Mouse (Mus musculus) E14TG2a.4 (cell line): ENCODE measurements at regions not wholly inside any gene's neighbourhood (a gene's known extent, or its start where the extent isn't known, plus 50 kb on each side); places are given as distances from the start of the nearest gene placed in this dataset.

Source experiments
- CTCF ChIP-seq: conservative IDR thresholded peaks from 2 replicates; pipeline ENCODE4 v1.5.1; 2014; ENCODE audit warnings: low read length
- NANOG ChIP-seq: IDR thresholded peaks from 2 replicates; pipeline ENCODE4 v1.6.1; 2014; ENCODE audit warnings: borderline replicate concordance, low read length, mixed read lengths
- POU5F1 ChIP-seq: IDR thresholded peaks from 2 replicates; pipeline ENCODE4 v1.6.1; 2014; ENCODE audit warnings: low read length, borderline replicate concordance

DNA sequence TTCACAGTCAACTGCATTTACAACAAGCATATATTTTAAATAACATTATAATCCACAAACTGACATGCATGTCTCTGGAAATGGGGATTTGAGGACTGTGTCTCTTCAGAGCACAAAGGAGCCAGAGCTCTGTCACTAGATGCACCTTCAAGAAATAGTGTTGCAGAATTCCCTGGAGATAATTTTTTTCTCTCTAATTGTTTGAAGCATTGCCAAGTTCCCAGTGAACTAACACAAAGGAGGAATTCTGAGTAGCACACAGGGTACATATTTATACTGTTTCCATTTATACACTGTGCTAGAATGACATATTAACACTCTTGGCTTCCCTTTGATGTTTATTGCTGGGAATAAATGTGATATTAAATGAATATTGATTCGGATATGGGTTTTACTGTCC is 107.4 kb upstream of the Nox3 start:
- TF ChIP-seq CTCF = no peak
- TF ChIP-seq NANOG = no peak
- TF ChIP-seq POU5F1 = no peak
